Mouse (Mus musculus) layer of hippocampus, postnatal 14 days (tissue): ENCODE measurements around the gene Acsm3. TPM values are rescaled to one million over a fixed set of nuclear protein-coding genes. Genes with fewer than 3 reads are reported as not detected.

Source experiments
- DNase-seq, 2 experiments: peaks; one replicate each; pipeline ENCODE4 v3.0.0; 2021 to 2022; ENCODE audit warnings: low spot score in 2 of 2, mixed read lengths in 1 of 2
- total RNA-seq, 2 experiments: library from RNA; stranded (reverse); gene quantifications; 2 replicates each; pipeline ENCODE4 v1.2.3; 2021

Gene Acsm3
- total RNA-seq, 2 experiments from 2014 or later, result not detected

GRCm38 (mm10) chr7:119795311-119795710, 34.6 kb downstream of the Acsm3 start:
- DNase-seq, result no peak

- no peak for DNase-seq
Measured at GRCm38 (mm10) chr7:119800488-119800887, 39.8 kb downstream of the Acsm3 start.

GRCm38 (mm10) chr7:119800991-119801390, 40.3 kb downstream of the Acsm3 start:
- DNase-seq, result no peak

- DNase-seq, result no peak
Measured at GRCm38 (mm10) chr7:119807396-119807795, 46.7 kb downstream of the Acsm3 start.

- no peak for DNase-seq
Measured at GRCm38 (mm10) chr7:119808723-119809122, 48.0 kb downstream of the Acsm3 start.

GRCm38 (mm10) chr7:119835371-119835770, 74.6 kb downstream of the Acsm3 start:
- no peak for DNase-seq

- no peak for DNase-seq
Measured at GRCm38 (mm10) chr7:119835996-119836777, 75.5 kb downstream of the Acsm3 start.

Other genes starting within 250 kb of the Acsm3 start
- gene Acsm5, start 241.5 kb upstream of the Acsm3 start, total RNA-seq, result under 1 TPM; 0.12 to 0.36 TPM
- not detected for gene Pdilt, start 237.4 kb upstream of the Acsm3 start, total RNA-seq
- gene Acsm2, start 206.6 kb upstream of the Acsm3 start, total RNA-seq, result not detected
- gene Acsm1, start 153.9 kb upstream of the Acsm3 start, total RNA-seq, result not detected
- not detected for gene Acsm4, start 70.9 kb upstream of the Acsm3 start, total RNA-seq
- gene Thumpd1, start 40.1 kb upstream of the Acsm3 start, total RNA-seq, result 10 to 100 TPM; 38.3 to 38.8 TPM
- gene Rexo5, start 33.1 kb downstream of the Acsm3 start, total RNA-seq, result 1 to 10 TPM; 2.9 to 3.5 TPM
- gene Eri2, start 33.1 kb downstream of the Acsm3 start, total RNA-seq, result 1 to 10 TPM; 6.1 to 7.7 TPM
- 10 to 100 TPM in 1 of 2 experiments, 1 to 10 TPM in 1; 9.7 to 10.3 TPM for gene Lyrm1, start 134.9 kb downstream of the Acsm3 start, total RNA-seq
- gene Dcun1d3, start 135.4 kb downstream of the Acsm3 start, total RNA-seq, result 10 to 100 TPM; 21.0 to 22.3 TPM